Mouse (Mus musculus): ENCODE measurements at regions not wholly inside any gene's neighbourhood (a gene's known extent, or its start where the extent isn't known, plus 50 kb on each side); places are given as distances from the start of the nearest gene placed in this dataset.

DNA sequence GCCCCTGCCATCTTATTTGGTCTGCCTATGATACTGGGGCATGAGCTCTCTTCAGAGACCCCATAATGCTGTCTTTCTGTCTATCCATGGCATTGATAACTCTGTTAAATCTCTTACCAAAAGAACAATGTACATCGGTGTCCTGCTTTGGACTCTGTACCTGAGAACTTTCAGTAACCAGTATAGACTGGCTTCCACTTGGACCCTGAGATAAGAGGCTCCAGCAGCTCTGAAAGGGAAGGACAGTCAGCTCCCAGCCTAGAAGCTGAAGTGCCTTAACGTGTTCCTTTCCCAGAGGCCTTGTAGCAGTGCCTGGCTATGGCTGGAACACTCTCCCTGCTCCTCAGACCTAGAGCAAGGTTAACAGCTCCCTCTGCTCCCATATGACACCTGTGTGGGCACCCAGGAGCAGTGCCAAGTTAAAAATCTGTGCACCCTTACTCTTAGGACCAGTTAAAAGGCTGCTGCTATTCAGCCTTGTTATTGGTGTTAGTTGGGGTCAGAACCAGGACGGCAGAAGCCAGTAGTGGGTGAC is 343.8 kb upstream of the Hs6st1 start:
- H3K4me1 ChIP-seq (ENCODE audit: control insufficient read depth, insufficient read depth, low read length): no peaks in the 10 kb centered on the region
- no peak for TF ChIP-seq POLR2A (IDR thresholded peaks at IDR 0.05; ENCODE audit: low read depth, low read length)
- TF ChIP-seq CTCF (IDR thresholded peaks at IDR 0.05; ENCODE audit: borderline replicate concordance, insufficient read depth, low read length): no peak
- H3K27ac ChIP-seq (ENCODE audit: insufficient read depth, low read length): no peak overlapping the region
- H3K4me3 ChIP-seq (ENCODE audit: insufficient read depth, low read length): no peak overlapping the region

DNA sequence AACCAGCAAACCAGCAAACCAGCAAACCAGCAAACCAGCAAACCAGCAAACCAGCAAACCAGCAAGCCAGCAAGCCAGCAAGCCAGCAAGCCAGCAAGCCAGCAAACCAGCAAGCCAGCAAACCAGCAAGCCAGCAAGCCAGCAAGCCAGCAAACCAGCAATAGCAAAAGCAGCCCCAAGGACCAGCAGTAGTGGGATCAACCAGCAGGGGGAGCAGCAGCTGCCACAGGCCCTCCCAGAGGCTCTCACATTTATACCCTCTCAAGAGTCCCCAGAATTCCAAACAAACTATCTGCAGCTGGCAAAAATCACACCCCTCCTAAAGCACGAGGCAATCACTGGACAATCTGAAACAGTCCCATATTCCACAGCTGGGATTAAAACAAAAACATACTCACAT is 341.6 kb upstream of the Hs6st1 start:
- Histone ChIP-seq H3K4me3 (ENCODE audit: insufficient read depth, low read length) (no peak overlapping the region), H3K27ac (ENCODE audit: insufficient read depth, low read length) (no peak overlapping the region), H3K4me1 (ENCODE audit: control insufficient read depth, insufficient read depth, low read length) (no peaks in the 10 kb centered on the region)
- TF ChIP-seq POLR2A (IDR thresholded peaks at IDR 0.05; ENCODE audit: low read depth, low read length): no peak
- TF ChIP-seq CTCF (IDR thresholded peaks at IDR 0.05; ENCODE audit: borderline replicate concordance, insufficient read depth, low read length): no peak

DNA sequence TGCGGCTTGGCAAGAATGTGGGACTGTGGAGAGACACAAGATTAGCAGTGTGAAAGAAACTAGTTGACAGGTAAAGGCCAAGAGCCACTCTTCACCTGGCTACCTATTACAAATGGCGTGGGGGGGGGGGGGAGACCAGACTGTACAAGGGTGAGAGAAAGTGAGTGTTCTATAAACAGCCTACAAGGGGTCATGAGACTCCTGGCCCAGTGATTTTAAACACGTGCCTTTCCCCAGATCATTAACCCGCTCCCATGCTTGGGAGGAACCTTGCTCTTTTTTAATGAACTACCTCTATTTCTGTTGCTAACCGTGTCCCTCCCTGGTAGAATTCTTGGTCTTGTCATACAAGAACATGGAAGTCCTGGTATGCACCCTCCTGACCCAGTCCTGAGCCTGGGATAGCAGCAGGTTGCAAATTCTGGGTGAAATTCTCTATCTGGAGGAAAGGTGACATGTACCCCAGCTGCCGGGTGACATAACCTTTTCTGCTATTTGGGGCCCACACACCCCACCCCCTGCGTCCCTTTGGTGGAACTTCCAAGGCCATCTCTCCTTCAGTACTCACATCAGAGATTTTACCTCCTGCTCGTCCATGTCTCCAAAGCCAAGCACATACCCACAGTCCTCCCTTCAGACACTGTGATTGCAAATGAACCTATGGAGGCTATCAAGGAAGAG is 340.8 kb upstream of the Hs6st1 start:
- Histone ChIP-seq H3K27ac (ENCODE audit: insufficient read depth, low read length) (no peak overlapping the region), H3K4me1 (ENCODE audit: control insufficient read depth, insufficient read depth, low read length) (no peaks in the 10 kb centered on the region)
- TF ChIP-seq POLR2A (IDR thresholded peaks at IDR 0.05; ENCODE audit: low read depth, low read length): no peak
- no peak for TF ChIP-seq CTCF (IDR thresholded peaks at IDR 0.05; ENCODE audit: borderline replicate concordance, insufficient read depth, low read length)

DNA sequence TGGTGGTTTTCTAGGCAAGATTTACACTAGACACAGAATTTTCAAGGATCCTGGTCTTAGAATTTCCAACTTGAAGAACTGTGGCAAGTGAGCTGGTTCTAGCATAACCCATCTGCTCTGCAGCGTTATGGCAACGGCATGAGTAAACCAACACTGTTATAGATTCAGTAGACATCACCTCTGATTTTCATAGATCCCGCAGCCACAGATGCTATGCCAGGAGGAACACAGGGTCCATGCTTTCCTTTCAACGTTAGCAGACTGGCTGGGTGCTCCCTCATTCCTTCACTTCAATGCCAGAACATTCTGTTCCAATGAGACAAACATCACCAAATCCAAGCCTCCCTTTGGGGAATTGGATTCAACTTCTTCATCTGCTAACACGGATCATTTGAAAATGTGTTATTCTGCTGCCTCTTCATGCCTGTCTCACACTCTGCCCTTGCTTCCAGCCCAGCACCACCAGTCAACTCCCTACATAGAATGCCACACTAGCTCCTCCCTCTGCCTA is 338.4 kb upstream of the Hs6st1 start:
- TF ChIP-seq CTCF (IDR thresholded peaks at IDR 0.05; ENCODE audit: borderline replicate concordance, insufficient read depth, low read length) (no peak), POLR2A (IDR thresholded peaks at IDR 0.05; ENCODE audit: low read depth, low read length) (no peak)
- no peak overlapping the region for H3K27ac ChIP-seq (ENCODE audit: insufficient read depth, low read length)
- no peak overlapping the region for H3K4me3 ChIP-seq (ENCODE audit: insufficient read depth, low read length)
- no peaks in the 10 kb centered on the region for H3K4me1 ChIP-seq (ENCODE audit: control insufficient read depth, insufficient read depth, low read length)

More for the DNA sequence above, 340.8 kb upstream of the Hs6st1 start:
- H3K4me3 ChIP-seq (ENCODE audit: insufficient read depth, low read length): no peak overlapping the region

DNA sequence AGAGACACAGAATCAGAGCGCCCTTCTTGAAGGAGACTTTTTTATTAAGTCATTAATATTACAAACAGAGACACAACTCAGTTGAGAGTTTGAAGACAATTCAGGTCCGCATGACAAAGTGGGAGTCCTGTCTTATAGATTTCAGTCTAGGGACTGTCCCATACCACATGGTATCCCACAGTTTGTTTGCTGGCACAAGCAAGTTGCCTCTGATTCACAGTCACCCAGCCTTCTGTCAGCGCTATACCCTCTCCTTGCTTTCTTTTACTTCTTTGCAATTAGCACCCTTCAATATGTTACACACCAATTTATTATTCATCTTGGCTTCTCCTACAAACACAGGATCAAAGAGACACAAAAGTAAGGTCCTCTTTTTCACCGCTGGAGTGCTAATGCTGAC is 337.9 kb upstream of the Hs6st1 start:
- Histone ChIP-seq H3K4me1 (ENCODE audit: control insufficient read depth, insufficient read depth, low read length) (no peaks in the 10 kb centered on the region), H3K27ac (ENCODE audit: insufficient read depth, low read length) (no peak overlapping the region), H3K4me3 (ENCODE audit: insufficient read depth, low read length) (no peak overlapping the region)
- TF ChIP-seq POLR2A (IDR thresholded peaks at IDR 0.05; ENCODE audit: low read depth, low read length) (no peak), CTCF (IDR thresholded peaks at IDR 0.05; ENCODE audit: borderline replicate concordance, insufficient read depth, low read length) (no peak)

DNA sequence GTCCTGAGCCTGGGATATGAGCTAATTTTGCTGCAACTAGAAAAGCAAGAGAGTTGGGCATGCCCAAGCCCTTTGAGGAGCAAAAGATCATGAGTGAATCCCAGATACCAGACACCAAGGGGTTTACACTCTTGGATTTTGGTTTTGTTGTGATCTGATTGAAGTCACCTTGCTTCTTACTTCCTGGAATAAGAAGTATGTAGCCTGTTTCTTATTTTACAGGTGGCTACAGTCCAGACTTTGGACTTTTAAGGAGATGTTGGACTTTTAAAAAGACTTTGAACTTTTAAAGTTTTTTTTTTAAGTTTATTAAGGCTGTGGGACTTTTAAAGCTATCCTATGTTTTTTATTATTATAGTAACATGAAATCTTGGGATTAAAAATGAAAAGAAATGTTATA is 332.0 kb upstream of the Hs6st1 start:
- no peak overlapping the region for H3K4me3 ChIP-seq (ENCODE audit: insufficient read depth, low read length)
- H3K27ac ChIP-seq (ENCODE audit: insufficient read depth, low read length): no peak overlapping the region
- TF ChIP-seq POLR2A (IDR thresholded peaks at IDR 0.05; ENCODE audit: low read depth, low read length): no peak
- TF ChIP-seq CTCF (IDR thresholded peaks at IDR 0.05; ENCODE audit: borderline replicate concordance, insufficient read depth, low read length): no peak
- H3K4me1 ChIP-seq (ENCODE audit: control insufficient read depth, insufficient read depth, low read length): no peaks in the 10 kb centered on the region

DNA sequence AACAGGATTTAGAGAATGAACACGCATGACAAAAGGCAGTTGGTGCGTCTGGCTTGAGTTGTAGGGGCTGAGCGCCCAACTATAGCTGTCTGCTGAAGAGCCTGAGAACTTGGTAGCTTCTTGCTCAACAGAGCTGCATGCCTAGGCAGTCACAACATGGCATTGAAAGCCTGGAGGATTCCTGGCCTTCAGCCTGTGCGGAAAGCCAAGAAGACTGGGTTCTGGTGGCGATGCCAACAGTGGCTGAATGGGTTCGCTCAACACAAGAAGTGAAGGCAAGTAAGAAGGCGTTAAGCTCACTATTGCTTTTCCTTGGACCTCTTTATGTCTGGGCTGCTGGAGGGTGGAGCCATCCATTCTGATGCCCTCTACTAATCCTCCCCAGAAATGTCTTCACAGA is 318.6 kb upstream of the Hs6st1 start:
- no peak overlapping the region for H3K4me3 ChIP-seq (ENCODE audit: insufficient read depth, low read length)
- H3K27ac ChIP-seq (ENCODE audit: insufficient read depth, low read length): no peak overlapping the region
- H3K4me1 ChIP-seq (ENCODE audit: control insufficient read depth, insufficient read depth, low read length): no peaks in the 10 kb centered on the region
- TF ChIP-seq POLR2A (IDR thresholded peaks at IDR 0.05; ENCODE audit: low read depth, low read length): no peak
- TF ChIP-seq CTCF (IDR thresholded peaks at IDR 0.05; ENCODE audit: borderline replicate concordance, insufficient read depth, low read length): no peak

DNA sequence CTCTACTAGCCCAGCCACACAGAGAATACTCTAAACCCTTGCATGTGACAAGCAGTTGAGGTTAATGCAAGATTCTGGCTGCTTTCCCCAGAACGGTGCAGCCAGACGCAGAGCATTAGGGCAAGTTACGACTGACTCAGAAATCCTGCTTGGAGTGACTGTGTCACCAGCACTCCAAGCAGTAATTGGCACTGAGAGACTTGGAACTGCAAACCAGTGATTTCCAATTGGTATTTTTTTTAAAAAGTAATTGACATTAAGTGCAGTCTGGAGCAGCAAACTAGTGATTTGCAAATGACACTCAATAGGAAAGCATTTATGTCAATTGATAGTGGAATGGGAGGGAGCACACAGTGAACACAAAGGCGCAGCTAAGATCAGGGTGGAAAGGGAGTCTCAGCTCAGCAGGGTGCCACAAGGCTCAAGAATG is 318.1 kb upstream of the Hs6st1 start:
- TF ChIP-seq CTCF (IDR thresholded peaks at IDR 0.05; ENCODE audit: borderline replicate concordance, insufficient read depth, low read length) (no peak), POLR2A (IDR thresholded peaks at IDR 0.05; ENCODE audit: low read depth, low read length) (no peak)
- no peaks in the 10 kb centered on the region for H3K4me1 ChIP-seq (ENCODE audit: control insufficient read depth, insufficient read depth, low read length)

DNA sequence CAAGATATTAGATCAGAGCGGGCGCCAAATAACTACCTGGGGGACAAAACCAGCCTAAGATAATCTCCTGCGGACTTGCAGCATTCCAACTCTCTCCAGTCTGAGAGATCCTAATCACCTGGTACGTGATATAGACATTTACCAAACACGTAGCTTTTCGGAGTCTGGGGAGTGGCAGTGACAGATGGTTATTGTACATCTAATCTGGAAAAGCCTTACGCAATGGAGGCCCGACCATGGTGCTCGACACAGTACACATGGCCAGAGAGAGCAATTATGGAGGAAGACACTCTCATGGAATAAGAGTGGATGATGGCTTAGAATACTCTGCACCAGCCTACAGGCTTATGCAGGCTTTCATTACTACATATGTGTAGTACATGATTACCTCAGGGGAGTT is 315.6 kb upstream of the Hs6st1 start:
- no peak overlapping the region for H3K4me3 ChIP-seq (ENCODE audit: insufficient read depth, low read length)
- H3K27ac ChIP-seq (ENCODE audit: insufficient read depth, low read length): no peak overlapping the region
- no peaks in the 10 kb centered on the region for H3K4me1 ChIP-seq (ENCODE audit: control insufficient read depth, insufficient read depth, low read length)
- TF ChIP-seq CTCF (IDR thresholded peaks at IDR 0.05; ENCODE audit: borderline replicate concordance, insufficient read depth, low read length) (no peak), POLR2A (IDR thresholded peaks at IDR 0.05; ENCODE audit: low read depth, low read length) (no peak)

More for the DNA sequence above, 318.1 kb upstream of the Hs6st1 start:
- Histone ChIP-seq H3K4me3 (ENCODE audit: insufficient read depth, low read length) (no peak overlapping the region), H3K27ac (ENCODE audit: insufficient read depth, low read length) (no peak overlapping the region)

DNA sequence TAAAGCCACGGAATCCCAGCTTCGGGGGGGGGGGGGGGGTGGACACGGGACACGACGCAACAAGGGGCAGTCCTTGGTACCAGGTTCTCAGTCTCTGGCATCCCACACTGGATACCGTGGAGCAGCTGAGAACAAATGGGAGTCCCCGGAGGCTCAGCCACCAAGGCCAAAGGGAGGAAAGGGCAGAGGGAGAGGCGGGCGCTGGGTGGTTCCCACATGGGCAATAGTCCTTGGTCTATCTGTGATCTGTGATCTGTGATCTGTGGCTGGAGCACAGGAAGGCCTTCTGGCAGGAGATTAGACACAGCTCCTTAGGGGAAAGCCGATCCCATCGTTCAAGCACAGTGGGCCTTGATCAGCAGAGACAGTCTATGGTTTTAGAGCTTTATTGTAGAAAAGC is 314.0 kb upstream of the Hs6st1 start:
- Histone ChIP-seq H3K4me1 (ENCODE audit: control insufficient read depth, insufficient read depth, low read length) (no peaks in the 10 kb centered on the region), H3K27ac (ENCODE audit: insufficient read depth, low read length) (no peak overlapping the region), H3K4me3 (ENCODE audit: insufficient read depth, low read length) (no peak overlapping the region)
- no peak for TF ChIP-seq CTCF (IDR thresholded peaks at IDR 0.05; ENCODE audit: borderline replicate concordance, insufficient read depth, low read length)

Measured in embryonic fibroblast, embryonic 13.5 days (primary cell).